Comparison of ENCODE assay signal across 10 mouse cellular contexts in the genomic region with DNA sequence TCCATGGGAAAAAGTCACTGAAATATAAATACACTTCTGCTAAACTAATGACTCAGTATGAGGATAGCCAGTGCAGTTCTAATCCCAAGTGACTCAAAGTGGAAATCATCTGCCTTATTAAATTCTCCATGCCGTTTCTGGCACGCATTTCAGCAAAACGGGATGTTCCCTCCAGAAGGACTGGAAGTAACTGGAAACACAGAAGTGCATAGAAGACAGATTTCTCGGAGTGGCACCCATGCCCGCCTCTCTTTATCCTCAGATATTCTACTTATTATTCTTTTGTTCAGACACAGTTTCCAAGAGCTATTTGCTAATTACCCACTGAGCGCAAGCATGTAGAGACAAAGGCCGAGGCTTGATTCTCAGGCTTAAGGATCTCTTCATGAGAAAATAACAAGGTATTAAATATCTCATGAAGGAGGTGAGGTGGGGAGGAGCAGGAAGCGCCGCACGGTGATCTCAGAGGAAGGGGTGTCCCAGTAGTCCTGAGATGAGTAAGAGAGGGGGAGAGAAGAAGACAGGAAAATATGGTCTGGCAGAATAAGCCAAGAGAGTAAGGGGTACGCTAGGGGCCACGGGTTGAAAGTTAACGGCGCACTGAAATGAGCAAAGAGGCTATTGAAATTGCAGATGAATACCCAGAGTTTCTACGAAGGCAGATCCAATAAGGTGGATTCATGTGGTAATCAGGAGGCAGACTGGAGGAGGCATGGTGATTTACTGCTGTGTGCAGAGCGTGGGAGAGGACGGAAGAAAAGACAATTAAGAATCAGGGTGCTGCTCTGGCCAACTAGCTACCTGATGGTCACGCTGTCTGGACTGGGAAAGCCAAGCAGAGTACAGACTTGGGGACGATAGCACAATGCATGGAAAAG.
DNase-seq lines count a peak whose midpoint lies in the region; ATAC-seq and TF ChIP-seq lines count a peak whose summit lies in the region.
"Had no signal": no experiment of that assay in that cellular context is flagged by ENCODE, and none has a peak within 500 bp of the region (broad histone marks: within the 10 kb centered on the region; RNA-seq: fewer than 3 reads in every experiment).

No protein-coding gene starts in this region.

- 0 out of 2 replicates have a peak, but pooled peaks cover 13% of the 10 kb centered on the region for H3K4me1 ChIP-seq in kidney, embryonic 14.5 days (ENCODE audit: control insufficient read depth, insufficient read depth, low read length)
- H3K4me1 ChIP-seq in brown adipose tissue, adult 24 weeks (ENCODE audit: control insufficient read depth, insufficient read depth, insufficient read length, low read length): no peaks in the 10 kb centered on the region
- H3K4me1 ChIP-seq in midbrain, embryonic 14.5 days (ENCODE audit: control insufficient read depth, insufficient read depth, low read length): peaks cover 20% of the 10 kb centered on the region

- WGBS in kidney, embryonic 14.5 days: 45% methylated on average over 19 of the region's 19 CpGs
- WGBS in midbrain, embryonic 14.5 days: 24% methylated on average over 19 of the region's 19 CpGs

- no peak overlapping the region for H3K9ac ChIP-seq in kidney, embryonic 14.5 days (ENCODE audit: low read depth, low read length)
- H3K9ac ChIP-seq in midbrain, embryonic 14.5 days (replicated peaks; ENCODE audit: low read length): no peak overlapping the region; the same call in 1 of the 2 replicates

- no peak for TF ChIP-seq CTCF in gastrocnemius, adult 2 months (IDR thresholded peaks at IDR 0.05)

- H3K4me3 ChIP-seq in kidney, embryonic 14.5 days (ENCODE audit: low read length): no peak overlapping the region
- no peak overlapping the region for H3K4me3 ChIP-seq in brown adipose tissue, adult 24 weeks (ENCODE audit: insufficient read depth, low read depth, low read length)
- peak overlapping the region; percentile 30 for H3K4me3 ChIP-seq in gastrocnemius, adult 2 months
- H3K4me3 ChIP-seq in midbrain, embryonic 14.5 days (replicated peaks; ENCODE audit: low read depth, low read length): no peak overlapping the region; the same call in 1 of the 2 replicates
- H3K4me3 ChIP-seq: limb, embryonic 10.5 days had no signal

- no peak overlapping the region; the same call in 1 of the 2 replicates for H3K4me2 ChIP-seq in kidney, embryonic 14.5 days (replicated peaks; ENCODE audit: low read depth, low read length)
- H3K4me2 ChIP-seq in midbrain, embryonic 14.5 days (ENCODE audit: low read length): peak overlapping the region; percentile 36

- intact Hi-C loops in gastrocnemius, adult 2 months (cut with DNase I): no loop called here

- no peak for DNase-seq in kidney, postnatal 36 days
- DNase-seq in gastrocnemius, adult 2 months: no peak
- peak; percentile 51 for DNase-seq in midbrain, embryonic 14.5 days
- DNase-seq in spleen, adult 12 weeks (ENCODE audit: low spot score): no peak
- DNase-seq in thymus, postnatal 0 days (ENCODE audit: low spot score): no peak
- no peak for DNase-seq in kidney, adult 9 months
- DNase-seq: cerebellum, adult 11-12 months had no signal

- no peaks in the 10 kb centered on the region for H3K36me3 ChIP-seq in kidney, embryonic 14.5 days (ENCODE audit: control insufficient read depth, insufficient read depth, low read length)
- no peaks in the 10 kb centered on the region for H3K36me3 ChIP-seq in midbrain, embryonic 14.5 days (ENCODE audit: control insufficient read depth, insufficient read depth, low read length)
- H3K36me3 ChIP-seq: limb, embryonic 10.5 days had no signal

- H3K9me3 ChIP-seq in kidney, embryonic 14.5 days (ENCODE audit: control insufficient read depth, low read length): peaks cover 2% of the 10 kb centered on the region; the same call in 1 of the 2 replicates
- no peaks in the 10 kb centered on the region for H3K9me3 ChIP-seq in midbrain, embryonic 14.5 days (ENCODE audit: control insufficient read depth, low read length)
- H3K9me3 ChIP-seq: limb, embryonic 10.5 days had no signal

- no peaks in the 10 kb centered on the region for H3K27me3 ChIP-seq in kidney, embryonic 14.5 days (ENCODE audit: control insufficient read depth, insufficient read depth, low read length)
- no peaks in the 10 kb centered on the region for H3K27me3 ChIP-seq in midbrain, embryonic 14.5 days (ENCODE audit: control insufficient read depth, insufficient read depth, low read length)

- H3K27ac ChIP-seq in kidney, embryonic 14.5 days (ENCODE audit: low read depth, low read length): 0 out of 2 replicates have a peak overlapping the region, but pooled peaks have one; percentile 17
- peak overlapping the region; percentile 31; the same call in 1 of the 2 replicates for H3K27ac ChIP-seq in brown adipose tissue, adult 24 weeks (replicated peaks; ENCODE audit: low read depth, low read length)
- peak overlapping the region; percentile 68 for H3K27ac ChIP-seq in gastrocnemius, adult 2 months
- H3K27ac ChIP-seq in midbrain, embryonic 14.5 days (replicated peaks; ENCODE audit: low read depth, low read length): peak overlapping the region; percentile 14
- H3K27ac ChIP-seq: limb, embryonic 10.5 days had no signal

- ATAC-seq in kidney, embryonic 14.5 days (ENCODE audit: low FRiP score, low TSS enrichment): peak; percentile 78; the same call in 1 of the 2 replicates
- ATAC-seq in midbrain, embryonic 14.5 days (ENCODE audit: low FRiP score, low TSS enrichment): no peak; the same call in 1 of the 2 replicates

Comparison
In these comparisons a context has a peak if more than half of its experiments do, and no peak if none do; other contexts are left out.
1. H3K27ac ChIP-seq: peak in every context shown above with its lines; median percentile 68 in gastrocnemius, adult 2 months; 31 in brown adipose tissue, adult 24 weeks; 17 in kidney, embryonic 14.5 days; 14 in midbrain, embryonic 14.5 days.